Mouse (Mus musculus) hindbrain, postnatal 0 days (tissue): ENCODE results near the gene Syt13. TPM values are rescaled to one million over a fixed set of nuclear protein-coding genes. Genes with fewer than 3 reads are reported as not detected.

Experiments used
- ATAC-seq: fragments of 200-750 bp; cut with Nextera tagmentation; 2 replicates; pipeline ENCODE4 v1.8.0; 2017; ENCODE audit warnings: mild to moderate bottlenecking, moderate TSS enrichment, moderate library complexity
- DNase-seq: peaks from one replicate; pipeline ENCODE4 v3.0.0-alpha.2; 2015; ENCODE audit warnings: low spot score
- H3K27ac ChIP-seq: fragments of 300-500 bp; sonication (generic); 2 replicates; pipeline ENCODE4 v1.5.1; 2014; ENCODE audit warnings: mild to moderate bottlenecking
- H3K27me3 ChIP-seq: fragments of 300-500 bp; sonication (generic); 2 replicates; pipeline ENCODE4 v1.6.1; 2014; ENCODE audit warnings: low read length, mixed read lengths; ENCODE audit not compliant: insufficient read depth
- H3K36me3 ChIP-seq: fragments of 300-500 bp; sonication (generic); 2 replicates; pipeline ENCODE4 v1.6.1; 2014; ENCODE audit warnings: low read length, mixed read lengths; ENCODE audit not compliant: insufficient read depth
- H3K4me1 ChIP-seq: fragments of 300-500 bp; sonication (generic); 2 replicates; pipeline ENCODE4 v1.6.1; 2014; ENCODE audit warnings: antibody characterized with exemption, low read length, mixed read lengths; ENCODE audit not compliant: insufficient read depth
- H3K4me2 ChIP-seq: fragments of 300-500 bp; sonication (generic); 2 replicates; pipeline ENCODE4 v1.6.1; 2014; ENCODE audit warnings: low read depth, mild to moderate bottlenecking, low read length, moderate library complexity, mixed read lengths
- H3K4me3 ChIP-seq: fragments of 300-500 bp; sonication (generic); 2 replicates; pipeline ENCODE4 v1.5.1; 2014; ENCODE audit warnings: low read length
- H3K9ac ChIP-seq: fragments of 300-500 bp; sonication (generic); replicated peaks from 2 replicates; pipeline ENCODE4 v1.6.1; 2014; ENCODE audit warnings: mild to moderate bottlenecking, low read length, moderate library complexity, mixed read lengths
- H3K9me3 ChIP-seq: fragments of 300-500 bp; sonication (generic); 2 replicates; pipeline ENCODE4 v1.6.1; 2016; ENCODE audit warnings: low read length, mixed read lengths
- CTCF ChIP-seq: IDR thresholded peaks from 2 replicates; pipeline ENCODE4 v1.5.1; 2016; ENCODE audit warnings: antibody characterized with exemption, control low read depth, low read depth
- WGBS: fragments of 180-500 bp; shearing (Covaris S2); extraction: QIAGEN DNeasy Blood & Tissue Kit; methylation state at CpG from one replicate; pipeline ENCODE4 v1.1.7; 2014; 5-methylcytosine and 5-hydroxymethylcytosine counted together
- polyA plus RNA-seq: library from polyadenylated mRNA; unstranded; fragments of >200 nt; fragmentation: Nextera tagmentation; extraction: Ambion mirVana; gene quantifications from 2 replicates; pipeline ENCODE4 v1.2.1, GENCODE M21; 2015
- total RNA-seq: library from RNA; depleted of rRNA; stranded (reverse); fragments of >200 nt; gene quantifications from 2 replicates; pipeline ENCODE4 v1.2.3, GENCODE M21; 2014

Gene Syt13
- total and polyA plus RNA-seq, 2 experiments from 2014 or later: 70.8 to 145 TPM

DNA sequence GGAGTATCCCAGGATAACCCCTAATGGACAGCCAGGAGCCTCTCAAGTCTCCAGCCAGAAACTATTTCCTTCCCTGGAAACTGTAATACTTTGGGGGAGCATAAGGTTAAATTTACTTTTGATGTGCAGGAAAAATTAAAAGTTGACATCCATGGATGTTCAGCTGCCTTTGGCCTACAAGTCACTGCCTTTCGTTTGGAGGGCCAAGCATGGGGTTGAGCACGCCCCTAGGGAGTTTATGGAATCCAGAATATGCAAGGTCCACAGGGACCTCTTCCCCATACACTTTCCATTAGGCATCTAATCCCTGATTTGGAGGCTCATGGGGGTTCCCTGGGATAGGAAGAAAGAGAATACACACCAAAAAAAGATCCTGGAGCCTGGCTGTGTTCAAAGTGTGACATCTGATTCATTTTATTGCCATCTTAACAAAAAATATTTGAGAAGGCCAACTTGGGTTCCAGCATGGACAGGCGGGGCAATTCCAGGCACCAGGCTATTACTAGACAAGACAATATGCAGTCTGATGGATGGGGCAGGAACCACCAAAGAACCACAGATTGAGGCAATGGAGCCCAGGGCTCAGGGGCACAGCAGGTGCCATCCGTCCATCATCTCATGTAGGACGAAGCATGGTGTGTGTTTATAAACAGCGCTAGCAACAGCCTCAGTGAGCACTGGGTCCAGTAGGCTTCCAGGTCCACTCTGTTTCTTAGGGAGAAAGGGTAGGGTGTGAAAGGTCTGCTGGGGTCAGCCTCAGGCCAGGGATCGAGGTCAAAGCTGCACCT, 69.6 kb downstream of the Syt13 start:
- no peaks in the 10 kb centered on the region for H3K27me3 ChIP-seq
- 79% methylated on average over 7 of the region's 7 CpGs for WGBS
- no peak overlapping the region for H3K4me3 ChIP-seq
- H3K4me1 ChIP-seq: peaks cover 10% of the 10 kb centered on the region
- no peak overlapping the region for H3K4me2 ChIP-seq
- DNase-seq: no peak
- peaks cover 16% of the 10 kb centered on the region; the same call in 1 of the 2 replicates for H3K36me3 ChIP-seq
- H3K27ac ChIP-seq: no peak overlapping the region
- no peak for TF ChIP-seq CTCF
- no peaks in the 10 kb centered on the region for H3K9me3 ChIP-seq
- no peak for ATAC-seq
- H3K9ac ChIP-seq: no peak overlapping the region

DNA sequence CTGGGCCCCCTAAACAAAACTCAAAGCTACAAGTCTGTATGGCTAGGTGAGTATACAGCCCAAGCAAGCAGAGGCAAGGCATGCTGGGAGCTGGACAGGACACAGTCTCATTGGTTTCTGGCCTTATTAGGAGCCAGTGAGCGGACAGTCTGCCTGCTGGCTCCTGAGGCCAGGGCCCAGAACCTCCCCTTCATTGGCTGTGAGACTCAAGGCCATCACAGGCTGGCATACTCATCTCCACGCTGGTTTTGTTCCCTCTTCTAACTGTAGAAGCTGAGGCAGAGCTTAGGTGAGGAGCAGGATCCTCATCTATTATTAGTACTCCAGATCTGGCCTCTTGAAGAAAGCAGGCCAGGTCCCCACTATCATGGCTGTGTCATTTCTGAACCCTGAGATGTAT, 70.3 kb downstream of the Syt13 start:
- no peaks in the 10 kb centered on the region for H3K9me3 ChIP-seq
- H3K4me3 ChIP-seq: no peak overlapping the region
- H3K27me3 ChIP-seq: no peaks in the 10 kb centered on the region
- ATAC-seq (no peak), DNase-seq (no peak)
- no peak overlapping the region for H3K4me2 ChIP-seq
- TF ChIP-seq CTCF: no peak
- peaks cover 9% of the 10 kb centered on the region; the same call in 1 of the 2 replicates for H3K36me3 ChIP-seq
- 91% methylated on average over 2 of the region's 2 CpGs for WGBS
- peaks cover 10% of the 10 kb centered on the region for H3K4me1 ChIP-seq
- no peak overlapping the region for H3K9ac ChIP-seq
- H3K27ac ChIP-seq: no peak overlapping the region

DNA sequence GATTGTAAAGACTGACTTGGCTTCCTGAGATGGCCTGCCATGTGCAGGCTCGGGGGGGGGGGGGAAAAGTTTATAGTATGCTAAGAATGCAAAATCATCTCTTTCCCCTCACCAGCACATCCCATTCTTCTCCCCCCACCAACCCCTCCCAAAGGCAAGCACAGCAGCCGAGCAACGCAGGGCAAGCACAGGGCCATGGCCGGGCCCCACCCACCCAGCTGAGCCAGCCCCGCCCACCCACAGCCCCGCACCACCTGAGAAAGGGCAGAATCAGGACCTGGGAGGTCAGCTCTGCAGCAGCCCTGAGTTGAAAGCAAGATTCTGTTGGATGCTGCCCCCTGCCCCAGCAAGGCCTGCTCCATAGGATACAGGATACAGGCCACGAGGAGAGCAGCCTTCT, 70.7 kb downstream of the Syt13 start:
- DNase-seq: no peak
- Histone ChIP-seq H3K36me3 (0 out of 2 replicates have a peak, but pooled peaks cover 5% of the 10 kb centered on the region), H3K27ac (no peak overlapping the region), H3K4me1 (peaks cover 10% of the 10 kb centered on the region), H3K9me3 (no peaks in the 10 kb centered on the region), H3K9ac (no peak overlapping the region), H3K4me3 (no peak overlapping the region), H3K4me2 (no peak overlapping the region), H3K27me3 (no peaks in the 10 kb centered on the region)
- ATAC-seq: no peak
- TF ChIP-seq CTCF: no peak
- 70% methylated on average over 7 of the region's 7 CpGs for WGBS

DNA sequence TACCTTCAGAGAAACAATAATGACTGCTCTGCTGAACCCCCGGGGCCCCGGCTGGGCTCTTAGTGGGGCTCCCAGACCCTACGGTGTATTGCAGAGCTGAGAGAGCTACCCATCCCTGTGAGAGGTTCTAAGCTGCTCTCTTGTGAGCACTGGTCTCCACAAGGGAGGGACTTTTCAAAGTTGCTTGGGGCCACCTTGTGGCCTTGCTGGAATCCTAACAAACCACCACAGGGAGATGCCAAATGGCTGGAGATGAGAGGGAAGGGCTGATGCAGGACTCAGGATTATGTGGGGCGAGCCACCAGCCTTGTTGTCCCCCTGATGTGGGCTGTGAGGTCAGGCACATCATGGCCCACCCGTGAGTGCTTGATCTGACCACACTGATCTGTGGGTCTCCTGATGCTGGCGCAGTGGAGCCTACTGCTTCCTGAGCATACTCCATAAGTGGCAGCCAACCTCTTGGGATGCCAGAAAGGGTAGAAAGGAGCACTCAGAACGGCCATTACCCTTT, 72.3 kb downstream of the Syt13 start:
- H3K36me3 ChIP-seq: peaks cover 8% of the 10 kb centered on the region
- no peaks in the 10 kb centered on the region for H3K27me3 ChIP-seq
- no peak overlapping the region for H3K9ac ChIP-seq
- peak overlapping the region; percentile 52; the same call in 1 of the 2 replicates for H3K27ac ChIP-seq
- TF ChIP-seq CTCF: peak; percentile 32; the same call in 1 of the 2 replicates
- DNase-seq (peak; percentile 15), ATAC-seq (no peak)
- no peak overlapping the region for H3K4me3 ChIP-seq
- H3K4me1 ChIP-seq: peaks cover 10% of the 10 kb centered on the region
- WGBS: 89% methylated on average over 7 of the region's 7 CpGs
- H3K4me2 ChIP-seq: no peak overlapping the region
- no peaks in the 10 kb centered on the region for H3K9me3 ChIP-seq

DNA sequence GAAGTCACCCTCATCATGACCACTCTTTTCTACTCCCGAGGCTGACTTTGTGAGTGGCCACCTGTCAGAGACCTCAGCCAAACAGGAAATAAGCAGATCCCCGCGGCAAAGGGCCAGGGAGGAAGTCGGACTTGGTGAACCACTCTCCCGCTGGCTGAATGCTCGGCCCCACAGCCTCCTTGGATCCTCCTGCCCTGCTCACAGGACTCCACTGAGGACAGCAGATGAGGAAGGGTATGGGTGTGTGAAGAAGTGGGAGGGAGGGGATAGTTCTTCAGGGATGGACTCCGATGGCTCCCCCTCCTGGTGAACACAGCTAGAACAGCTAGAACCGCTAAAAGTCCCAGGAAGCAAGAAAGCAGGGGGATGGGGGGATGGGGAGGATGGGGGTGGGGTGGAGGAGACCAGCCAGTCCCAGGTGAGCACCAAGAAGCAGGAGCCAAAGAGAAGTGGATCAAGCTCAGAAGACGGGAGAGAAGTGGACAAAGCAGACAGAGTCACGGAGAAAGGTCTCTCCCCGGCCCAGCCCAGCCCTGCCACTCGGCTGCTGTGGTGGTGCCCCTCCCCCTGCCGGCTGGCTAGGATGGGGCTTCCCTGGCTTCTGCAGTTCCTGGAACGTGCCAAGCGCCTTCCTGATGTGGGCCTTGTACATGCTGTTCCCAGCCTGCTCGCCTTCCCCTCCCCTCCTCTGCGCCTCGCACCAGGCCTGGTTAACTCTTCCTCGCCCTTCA, 73.2 kb downstream of the Syt13 start:
- H3K27me3 ChIP-seq: no peaks in the 10 kb centered on the region
- H3K4me3 ChIP-seq: no peak overlapping the region
- TF ChIP-seq CTCF: peak; percentile 59
- H3K9me3 ChIP-seq: no peaks in the 10 kb centered on the region
- peaks cover 15% of the 10 kb centered on the region for H3K36me3 ChIP-seq
- ATAC-seq: peak; percentile 92
- peak overlapping the region; percentile 52; the same call in 1 of the 2 replicates for H3K27ac ChIP-seq
- 15% methylated on average over 19 of the region's 19 CpGs for WGBS
- 0 out of 2 replicates have a peak overlapping the region, but pooled peaks have one; percentile 24 for H3K9ac ChIP-seq
- peak overlapping the region; percentile 37; the same call in 1 of the 2 replicates for H3K4me2 ChIP-seq
- H3K4me1 ChIP-seq: peaks cover 10% of the 10 kb centered on the region
- DNase-seq: peak; percentile 79

DNA sequence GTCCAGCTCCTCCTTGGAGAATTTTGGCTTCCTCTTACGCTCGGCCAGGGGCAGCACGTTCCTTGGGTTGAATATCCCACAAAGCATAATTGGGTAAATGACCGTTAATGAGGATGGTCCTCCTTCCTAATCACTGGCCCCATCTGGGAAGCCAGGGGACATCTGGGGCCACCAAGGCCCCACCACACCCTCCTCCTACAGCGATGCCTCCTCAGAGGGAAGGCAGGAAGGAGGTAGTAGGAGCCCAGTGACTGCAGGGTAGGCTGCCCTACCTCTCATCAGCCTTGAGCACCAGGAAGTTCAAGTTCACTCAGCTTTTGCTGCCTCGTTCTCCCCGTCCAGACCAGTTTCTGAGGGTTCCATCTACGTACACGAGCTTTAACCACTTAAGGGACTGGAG, 74.7 kb downstream of the Syt13 start:
- no peaks in the 10 kb centered on the region for H3K9me3 ChIP-seq
- no peak overlapping the region for H3K27ac ChIP-seq
- ATAC-seq: no peak
- H3K27me3 ChIP-seq: no peaks in the 10 kb centered on the region
- no peak overlapping the region for H3K4me2 ChIP-seq
- WGBS: 85% methylated on average over 9 of the region's 9 CpGs
- peaks cover 10% of the 10 kb centered on the region for H3K4me1 ChIP-seq
- no peak overlapping the region for H3K9ac ChIP-seq
- H3K36me3 ChIP-seq: peaks cover 15% of the 10 kb centered on the region
- no peak overlapping the region for H3K4me3 ChIP-seq
- no peak for TF ChIP-seq CTCF
- no peak for DNase-seq
